Mouse (Mus musculus) lung, postnatal 10 days (tissue): ENCODE results near the gene Pde10a.
A peak's percentile ranks its signal among the peaks of the same experiment; 100 is the strongest.

Source experiments
- DNase-seq: peaks from one replicate; pipeline ENCODE4 v3.0.0; 2021

The Pde10a gene

DNA sequence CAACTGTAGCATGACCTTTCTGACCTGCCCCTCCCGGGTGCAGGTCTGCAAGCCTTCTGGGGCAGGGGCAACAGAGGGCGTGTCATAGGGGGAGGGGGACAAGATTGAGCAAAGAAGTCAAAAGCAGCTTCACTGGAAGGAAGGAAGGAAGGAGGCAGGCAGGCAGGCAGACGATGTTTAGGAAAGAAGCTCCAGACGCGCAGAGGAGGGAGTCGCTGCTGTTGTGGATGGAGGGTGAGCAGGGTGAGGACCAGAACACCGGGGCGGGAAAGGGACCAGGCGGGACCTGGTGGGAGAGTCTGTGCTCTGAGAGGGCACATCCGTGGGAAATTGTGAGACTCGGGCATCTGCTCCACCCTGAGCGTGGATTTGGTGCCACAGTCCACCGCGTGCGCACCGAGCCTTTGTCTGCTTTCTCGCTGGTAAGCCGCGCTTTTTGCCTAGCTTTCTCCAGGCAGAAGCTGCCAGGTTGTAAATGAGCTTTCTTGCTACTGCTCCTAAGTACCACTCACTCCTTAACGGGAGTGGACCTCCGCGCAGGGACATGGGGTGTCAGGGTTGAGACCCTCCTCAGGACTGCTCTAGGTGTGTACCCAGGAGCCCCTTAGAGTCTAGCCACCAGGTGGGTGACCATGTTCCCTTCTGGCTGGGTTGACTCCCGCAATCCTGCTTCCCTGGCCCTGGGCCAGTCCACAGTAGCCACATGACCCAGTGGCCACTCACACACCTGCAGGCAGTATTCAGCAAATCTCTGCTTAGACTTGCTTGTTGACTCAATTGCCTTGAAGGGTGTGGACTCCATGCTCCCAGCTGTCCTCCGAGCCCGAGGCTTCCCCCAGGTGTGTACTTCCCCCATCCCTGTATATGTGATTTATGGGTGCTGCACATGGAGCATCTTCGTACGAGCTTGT lies 278.0 kb downstream of the Pde10a start:
- no peak for DNase-seq

- DNase-seq, result peak; percentile 40
Observed at GRCm38 (mm10) chr17:8807345-8807744, 282.2 kb downstream of the Pde10a start.

DNA sequence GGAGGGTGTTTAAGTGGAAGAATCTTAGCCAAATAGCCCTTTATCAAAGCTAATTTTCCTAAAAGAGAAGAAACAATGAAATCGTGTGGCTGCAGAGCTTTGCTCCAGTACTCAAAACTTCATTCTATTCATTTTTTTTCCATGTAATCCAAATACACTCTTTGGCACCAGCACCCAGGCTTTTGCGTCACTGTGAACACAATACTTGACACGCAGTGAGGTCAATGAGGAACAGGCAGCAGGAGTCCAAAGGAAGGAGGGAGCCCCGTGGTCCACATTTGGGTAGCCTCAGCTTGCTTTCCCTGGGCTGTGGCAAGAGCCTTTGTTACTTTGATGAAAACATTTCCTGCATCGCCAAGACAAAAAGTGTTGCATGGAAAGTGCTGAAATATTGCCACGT lies 284.6 kb downstream of the Pde10a start:
- peak; percentile 43 for DNase-seq

DNA sequence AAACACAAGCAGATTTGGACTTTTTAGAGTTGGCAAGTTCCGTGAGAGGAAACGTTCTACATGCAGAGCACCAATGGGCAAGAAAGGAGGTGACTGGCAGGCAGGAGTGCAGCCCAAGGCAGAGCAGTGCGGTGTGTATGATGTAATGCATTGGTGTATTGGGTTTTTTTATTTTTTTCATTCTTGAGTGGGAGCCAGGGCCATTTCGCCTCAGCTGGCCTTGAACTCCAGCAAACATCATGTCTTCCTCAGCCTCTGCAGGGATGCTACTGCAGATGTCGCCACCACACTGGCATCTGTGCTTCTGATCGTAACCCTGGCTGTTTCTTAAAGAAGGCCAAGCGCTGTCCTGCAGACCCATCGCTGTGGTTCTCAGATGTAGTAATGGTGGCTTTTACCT lies 285.0 kb downstream of the Pde10a start:
- no peak for DNase-seq

DNA sequence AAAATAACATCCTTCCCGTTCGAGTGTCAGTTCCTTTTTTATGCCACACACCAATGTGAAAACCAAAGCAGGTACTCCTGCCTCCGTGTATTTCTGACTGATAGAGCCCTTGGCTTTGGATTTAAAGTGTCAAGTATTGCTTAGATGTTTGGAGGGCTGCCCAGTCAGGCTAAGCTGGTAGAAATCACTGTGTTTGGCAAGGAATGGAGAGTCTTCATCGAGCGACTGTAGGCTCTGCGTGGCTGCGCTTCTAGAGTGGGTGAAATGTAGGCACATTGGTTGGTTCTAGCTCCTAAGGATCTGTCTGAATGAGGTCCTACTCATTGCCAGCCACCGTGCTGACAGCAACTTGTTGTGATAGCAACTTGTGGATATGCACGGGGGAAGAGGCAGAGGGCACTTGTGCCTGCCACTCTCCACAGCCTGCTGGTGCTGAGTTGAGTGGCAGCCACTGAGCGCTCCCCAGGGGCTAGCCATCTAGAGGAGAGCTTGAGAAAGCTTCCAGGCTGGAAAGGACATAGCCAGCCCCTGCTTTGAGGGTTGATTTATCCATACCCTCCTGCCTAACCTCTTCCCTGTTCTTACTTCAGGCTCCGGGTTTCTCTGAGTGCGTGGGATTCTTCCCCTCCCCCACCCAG lies 287.2 kb downstream of the Pde10a start:
- DNase-seq, result peak; percentile 25

DNA sequence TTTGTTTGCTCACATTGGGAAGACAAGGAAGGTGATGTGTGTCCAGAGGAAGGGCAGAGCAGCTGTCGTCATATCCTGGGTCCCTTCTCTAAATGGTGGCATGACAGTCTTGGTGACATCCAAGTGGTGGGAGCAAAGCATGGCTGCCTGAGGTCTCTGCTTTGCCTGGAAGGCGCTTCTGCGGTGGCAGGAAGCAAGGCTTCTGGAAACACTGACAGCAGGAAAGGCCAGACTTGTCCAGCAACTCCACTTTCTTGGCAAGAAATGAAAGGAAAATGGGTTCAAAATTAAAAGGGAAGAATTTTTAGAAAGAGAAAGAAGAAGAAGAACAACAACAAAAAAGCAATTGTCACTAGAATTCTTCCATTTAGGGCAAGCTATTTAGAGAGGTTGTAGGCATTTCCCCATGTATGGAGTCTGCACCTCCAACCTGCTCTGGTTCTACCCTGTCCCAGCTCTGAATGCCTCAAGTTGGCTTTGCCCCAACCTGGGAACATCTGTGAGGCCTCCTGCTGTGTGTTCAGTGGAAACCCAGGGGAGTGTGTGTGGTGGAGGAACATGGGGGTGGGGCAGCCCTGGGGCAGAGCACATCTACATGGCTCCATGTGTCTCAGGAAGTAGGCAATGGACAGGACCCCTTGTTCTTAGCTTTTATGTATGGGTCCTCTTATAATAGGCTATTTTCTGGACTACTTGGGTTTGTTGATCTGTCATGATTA lies 288.8 kb downstream of the Pde10a start:
- peak; percentile 25 for DNase-seq

- no peak for DNase-seq
Observed at GRCm38 (mm10) chr17:8815376-8815775, 290.2 kb downstream of the Pde10a start.

DNA sequence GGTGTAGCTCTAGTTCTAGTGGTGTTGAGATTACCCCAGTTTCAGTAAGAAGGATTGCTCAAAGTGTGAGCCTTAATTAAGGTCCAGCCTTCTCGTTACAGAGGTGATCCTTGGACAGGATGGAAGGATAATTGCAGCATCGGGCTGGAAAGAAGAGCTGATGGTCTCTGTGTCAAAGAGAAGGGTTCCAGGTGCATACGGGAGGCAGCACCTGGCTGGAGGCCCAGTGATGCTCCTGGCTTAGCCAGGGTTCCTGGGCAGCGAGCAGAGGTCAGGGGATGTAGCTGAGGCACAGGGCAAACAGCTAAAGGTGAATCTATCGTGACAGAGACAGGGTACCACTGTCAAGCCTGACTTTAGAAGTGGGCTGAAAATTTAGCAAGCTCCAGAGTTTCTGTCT lies 290.7 kb downstream of the Pde10a start:
- no peak for DNase-seq

- DNase-seq, result no peak
Observed at GRCm38 (mm10) chr17:8818675-8819074, 293.5 kb downstream of the Pde10a start.

GRCm38 (mm10) chr17:8823548-8823947 lies 298.4 kb downstream of the Pde10a start:
- no peak for DNase-seq

GRCm38 (mm10) chr17:8827204-8827603 lies 302.0 kb downstream of the Pde10a start:
- no peak for DNase-seq

GRCm38 (mm10) chr17:8831001-8831400 lies 305.8 kb downstream of the Pde10a start:
- DNase-seq, result no peak

GRCm38 (mm10) chr17:8836292-8836691 lies 311.1 kb downstream of the Pde10a start:
- DNase-seq, result no peak

DNA sequence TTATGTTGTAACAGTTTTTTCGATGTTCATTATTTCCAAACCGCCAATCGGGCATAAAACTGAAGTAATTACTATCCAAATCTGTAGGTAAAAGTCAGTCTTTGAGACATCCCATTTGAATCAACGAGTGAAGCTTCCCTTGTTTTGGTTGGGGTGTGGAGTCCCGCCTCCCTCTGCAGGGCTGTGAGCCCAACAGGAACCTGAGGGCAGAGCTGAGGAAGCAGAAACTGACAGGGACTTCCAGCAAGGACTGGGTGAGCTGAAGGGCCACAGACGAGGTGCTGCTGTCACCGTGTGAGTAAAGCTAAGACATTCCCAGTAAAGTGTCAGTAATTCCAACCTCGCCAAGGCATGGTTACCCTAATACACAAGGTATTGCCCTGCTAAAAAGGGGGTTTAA lies 313.1 kb downstream of the Pde10a start:
- peak; percentile 27 for DNase-seq

DNA sequence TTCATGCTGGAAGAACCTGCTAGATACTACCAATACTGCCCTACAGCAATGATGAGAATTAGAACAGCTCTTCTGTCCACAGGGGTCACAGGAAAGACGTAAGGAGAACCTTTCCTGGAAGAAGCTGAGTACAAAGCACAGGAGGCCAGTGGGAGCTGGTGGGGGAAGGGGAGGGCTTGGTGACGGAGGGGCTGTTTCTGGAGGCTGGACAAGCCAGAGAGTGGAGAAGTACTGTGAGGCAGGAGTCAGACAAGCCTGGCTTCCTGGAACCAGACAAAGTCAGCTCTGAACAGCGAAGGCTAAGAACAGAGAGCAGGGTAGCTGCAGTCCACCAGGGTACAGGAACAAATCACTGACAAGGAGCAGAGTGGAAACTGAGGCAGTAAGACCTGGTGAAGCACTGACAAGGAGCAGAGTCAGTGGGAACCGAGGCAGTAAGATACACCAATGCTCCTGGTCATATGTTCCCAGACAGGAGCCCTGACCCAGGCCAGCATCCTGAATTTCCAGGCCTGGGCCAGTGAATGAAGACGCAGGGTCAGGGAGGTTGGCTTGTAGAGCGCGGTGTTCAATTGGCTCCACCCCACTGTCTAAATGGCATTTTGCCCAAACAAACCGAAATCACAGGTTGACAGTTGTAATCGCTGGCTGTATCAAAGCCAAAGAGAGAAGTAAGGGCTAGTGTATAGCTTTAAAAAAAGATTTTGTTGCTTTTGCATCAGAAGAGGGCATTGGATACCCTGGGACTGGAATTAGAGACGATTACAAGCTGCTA lies 314.3 kb downstream of the Pde10a start:
- DNase-seq, result no peak

DNA sequence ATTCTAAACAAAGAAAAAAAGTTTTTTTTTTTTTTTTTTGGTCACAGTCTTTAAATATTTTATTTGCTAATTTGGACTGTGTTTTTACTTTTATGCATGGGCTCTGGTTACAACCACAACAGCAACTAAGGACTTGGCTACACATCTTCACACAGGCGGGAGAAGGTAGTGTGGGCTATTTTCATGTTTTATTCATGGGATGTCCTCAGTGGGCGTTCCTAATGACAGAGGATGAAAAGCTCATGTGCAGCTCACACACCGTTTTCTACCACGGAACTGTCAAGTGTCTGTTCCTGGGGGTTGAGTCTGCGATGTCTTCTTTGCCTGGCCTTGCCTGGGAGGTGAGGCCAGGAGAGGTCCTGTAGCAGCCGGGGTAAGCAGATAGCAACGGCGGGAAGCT lies 315.9 kb downstream of the Pde10a start:
- DNase-seq, result no peak

- DNase-seq, result no peak
Observed at GRCm38 (mm10) chr17:8841897-8842540, 316.8 kb downstream of the Pde10a start.

DNA sequence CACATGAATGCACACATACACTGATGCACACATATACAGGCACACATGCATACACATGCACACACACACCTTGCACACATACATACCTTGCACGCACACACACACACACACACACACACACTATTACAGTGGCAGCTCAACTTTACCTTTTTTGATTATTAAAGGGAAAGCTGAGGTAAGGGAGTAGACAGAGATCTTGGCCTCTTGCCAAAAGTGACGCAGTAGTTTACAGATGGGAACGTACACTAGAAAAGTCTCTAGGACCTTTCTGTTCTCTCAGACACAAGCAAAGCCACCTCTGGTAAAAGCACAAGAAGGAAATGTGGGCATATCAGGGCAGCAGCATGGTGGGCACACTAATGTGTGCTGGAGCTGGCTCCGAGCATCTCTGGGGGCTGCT lies 317.5 kb downstream of the Pde10a start:
- peak; percentile 18 for DNase-seq

GRCm38 (mm10) chr17:8843941-8844340 lies 318.8 kb downstream of the Pde10a start:
- DNase-seq, result no peak

GRCm38 (mm10) chr17:8846506-8846905 lies 321.3 kb downstream of the Pde10a start:
- DNase-seq, result peak; percentile 39

DNA sequence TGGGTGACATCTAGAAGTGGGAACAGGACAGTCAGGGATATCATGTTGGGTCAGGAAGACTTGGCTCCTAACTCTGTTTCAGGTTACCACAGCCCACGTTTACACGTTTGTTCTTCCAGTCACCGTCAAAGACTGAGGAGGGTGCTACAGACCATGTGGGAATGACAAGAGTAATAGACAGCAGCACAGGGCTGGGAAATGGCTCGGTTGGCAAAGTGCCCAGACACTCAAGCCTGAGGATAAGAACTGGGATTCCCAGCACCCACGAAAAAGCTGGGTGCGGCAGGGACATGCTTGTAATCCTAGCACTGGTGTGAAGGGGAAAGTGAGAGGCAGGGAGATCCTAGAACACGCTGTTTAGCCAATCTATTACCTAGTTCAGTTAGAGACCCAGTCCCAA lies 322.4 kb downstream of the Pde10a start:
- DNase-seq, result peak; percentile 41

DNA sequence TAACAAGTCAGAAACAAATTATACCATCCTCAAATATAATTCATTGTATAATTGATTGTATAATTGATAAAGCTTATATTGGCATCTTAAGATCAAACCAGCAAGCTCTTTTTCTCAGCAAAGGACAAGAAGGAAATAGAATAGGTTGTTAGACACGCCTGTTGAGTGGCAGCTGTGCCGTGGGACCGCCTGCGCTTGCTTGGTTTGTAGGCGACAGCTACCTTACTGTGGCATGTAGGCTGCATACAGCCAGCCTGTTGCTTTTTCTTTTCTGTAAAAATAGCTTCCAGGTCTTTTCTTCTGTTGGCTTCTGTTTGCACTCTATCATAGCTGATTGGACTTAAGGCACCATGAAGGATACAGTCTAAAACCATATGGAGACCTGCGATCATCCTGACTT lies 326.7 kb downstream of the Pde10a start:
- DNase-seq, result no peak
